Mouse (Mus musculus): ENCODE results near the gene Kdm5a. TPM values are rescaled to one million over a fixed set of nuclear protein-coding genes. Genes with fewer than 3 reads are reported as not detected.
A peak's percentile ranks its signal among the peaks of the same experiment; 100 is the strongest.

The Kdm5a gene
- total and polyA plus RNA-seq, 3 experiments = 20.8 to 35.8 (median 29.3) TPM

DNA sequence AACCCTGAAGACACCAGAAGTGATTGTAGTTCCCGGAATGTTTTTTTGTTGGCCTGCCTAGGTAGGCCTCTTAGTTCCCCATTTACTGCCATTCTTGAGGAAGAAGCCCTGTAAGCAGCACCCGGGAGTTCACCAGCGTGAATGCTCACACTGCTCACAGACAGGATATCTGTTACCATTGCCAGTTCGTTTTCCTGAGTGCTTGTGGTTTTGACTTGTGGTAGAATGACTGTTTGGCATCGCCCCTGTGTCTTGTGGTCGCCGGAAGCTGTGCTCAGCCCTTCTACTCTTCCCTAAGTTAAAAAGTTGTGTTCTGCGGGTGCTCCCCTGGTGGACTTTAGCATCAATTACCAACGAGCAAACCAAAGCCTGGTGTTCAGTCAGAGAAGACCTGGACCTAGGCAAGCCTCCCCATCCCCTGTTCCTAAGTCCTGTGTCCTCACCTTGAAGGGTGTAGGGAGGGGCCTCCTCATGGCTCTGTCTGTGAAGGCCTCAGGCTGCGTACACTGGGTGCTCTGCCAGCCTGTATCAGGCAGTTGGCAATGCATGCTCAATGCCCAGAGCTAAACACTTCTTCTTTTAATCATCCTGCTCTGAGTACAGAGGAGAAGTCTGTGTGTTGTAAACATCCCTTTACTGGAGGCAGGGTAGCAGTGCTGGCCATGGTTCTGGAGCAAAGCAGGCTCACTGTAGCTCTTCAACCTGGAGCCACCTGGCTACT is 102.8 kb downstream of the Kdm5a start (continued):
- 0 out of 2 replicates have a peak, but pooled peaks have one; percentile 38 for TF ChIP-seq TBP (conservative IDR thresholded peaks at IDR 0.05; ENCODE audit: low read depth, low read length)
- peak; percentile 36; the same call in 1 of the 2 replicates for TF ChIP-seq MXI1 (IDR thresholded peaks at IDR 0.05; ENCODE audit: low read depth, low read length)

DNA sequence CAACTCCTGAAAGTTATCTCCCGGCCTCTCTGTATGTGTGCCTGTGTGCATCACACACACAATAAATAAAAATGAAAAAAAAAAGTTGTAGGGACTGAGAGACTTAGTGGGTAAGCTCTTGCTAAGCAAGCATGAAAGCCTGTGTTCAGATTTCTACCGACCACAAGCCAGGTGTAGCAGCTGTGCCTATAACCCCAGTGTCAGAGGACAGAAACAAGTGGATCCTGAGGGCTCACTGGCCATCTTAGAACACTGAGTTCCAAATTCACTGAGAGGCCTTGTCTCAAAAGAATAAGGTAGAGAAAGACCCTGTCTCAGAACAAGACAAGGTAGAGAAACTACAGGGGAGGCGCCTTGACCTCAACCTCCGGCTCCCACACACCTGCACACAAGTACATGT is 104.3 kb downstream of the Kdm5a start:
- dilution Hi-C loops (cut with MboI; ENCODE audit: extremely low pct_ligation_motif_present, extremely low pct_unique_long_range_greater_than_20kb, low sequenced_read_pairs) = no loop called here
- no peak for DNase-seq (ENCODE audit: extremely low read depth)
- peaks cover 36 to 82% of the 10 kb centered on the region in 2 experiments for H3K4me1 ChIP-seq (ENCODE audit: control insufficient read depth in 1 of 2, insufficient read depth in 2 of 2)

DNA sequence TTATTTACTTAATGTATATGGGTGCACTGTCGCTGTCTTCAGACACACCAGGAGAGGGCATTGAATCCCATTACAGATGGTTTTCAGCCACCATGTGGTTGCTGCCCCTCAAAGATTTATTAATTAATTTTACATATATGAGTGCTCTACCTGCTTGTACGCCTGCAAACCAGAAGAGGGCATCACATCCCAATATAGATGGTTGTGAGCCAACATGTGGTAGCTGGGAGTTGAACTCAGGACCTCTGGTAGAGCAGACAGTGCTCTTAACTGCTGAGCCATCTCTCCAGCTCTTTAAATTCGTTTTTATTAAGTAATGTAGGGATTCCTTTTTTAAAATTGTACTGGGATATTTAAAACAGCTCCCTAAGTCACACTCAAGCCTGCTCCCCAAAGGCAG is 105.3 kb downstream of the Kdm5a start:
- Histone ChIP-seq H3K9me3 (replicated peaks; ENCODE audit: low read length) (no peaks in the 10 kb centered on the region), H3K9ac (ENCODE audit: insufficient read depth, low read depth) (peak overlapping the region; percentile 48; the same call in 1 of the 2 replicates), H3K4me3 (replicated peaks in 1 of 3; ENCODE audit: low read depth in 2 of 3, low read length in 2 of 3, poor library complexity in 1 of 3) (no peak overlapping the region), H3K27ac (ENCODE audit: insufficient read depth, low read depth) (peak overlapping the region; percentile 100), H3K4me2 (ENCODE audit: insufficient read depth, low read depth, poor library complexity, severe bottlenecking) (peak overlapping the region; percentile 76; the same call in 1 of the 2 replicates), H3K36me3 (replicated peaks in 1 of 2; ENCODE audit: control insufficient read depth in 1 of 2, insufficient read depth in 1 of 2, low read length in 1 of 2) (peaks cover 12 to 18% of the 10 kb centered on the region in 2 experiments), H3K27me3 (replicated peaks) (no peaks in the 10 kb centered on the region), H3K79me2 (replicated peaks; ENCODE audit: control insufficient read depth, extremely low read depth, insufficient read depth, poor library complexity, severe bottlenecking) (peaks cover 55% of the 10 kb centered on the region), H3K4me1 (ENCODE audit: control insufficient read depth in 1 of 2, insufficient read depth in 2 of 2) (peaks cover 41 to 87% of the 10 kb centered on the region in 2 experiments)
- in situ Hi-C loops (cut with MboI; ENCODE audit: low pct_ligation_motif_present, low pct_unique_long_range_greater_than_20kb, low sequenced_read_pairs) = no loop called here
- peak; percentile 71 for DNase-seq (ENCODE audit: extremely low read depth)
- dilution Hi-C loops (cut with MboI; ENCODE audit: extremely low pct_ligation_motif_present, extremely low pct_unique_long_range_greater_than_20kb, low sequenced_read_pairs) = no loop called here
- TF ChIP-seq CTCF (conservative IDR thresholded peaks at IDR 0.05 in 1 of 2, IDR thresholded peaks at IDR 0.05 in 1 of 2; ENCODE audit: low read depth in 2 of 2, low read length in 2 of 2) = peak in 1 of 2 experiments; percentile 55; a peak in 2 of 4 replicates
- no peak for TF ChIP-seq JUN (IDR thresholded peaks at IDR 0.05; ENCODE audit: insufficient read depth, low read depth, low read length)
- TF ChIP-seq SMC3 (IDR thresholded peaks at IDR 0.05; ENCODE audit: low read depth, low read length) = peak; percentile 37
- no peak for TF ChIP-seq MAFK (IDR thresholded peaks at IDR 0.05; ENCODE audit: insufficient replicate concordance, low read length)
- TF ChIP-seq MYC (IDR thresholded peaks at IDR 0.05; ENCODE audit: low read depth, low read length) = peak; percentile 67
- TF ChIP-seq RAD21 (IDR thresholded peaks at IDR 0.05; ENCODE audit: low read depth, low read length) = peak; percentile 42
- TF ChIP-seq USF2 (conservative IDR thresholded peaks at IDR 0.05; ENCODE audit: low read depth, low read length) = no peak

More for the DNA sequence above, 104.3 kb downstream of the Kdm5a start:
- H3K36me3 ChIP-seq (replicated peaks in 1 of 2; ENCODE audit: control insufficient read depth in 1 of 2, insufficient read depth in 1 of 2, low read length in 1 of 2) = peaks cover 2 to 8% of the 10 kb centered on the region in 2 experiments
- 0 out of 2 replicates have a peak overlapping the region, but pooled peaks have one; percentile 5 for H3K4me2 ChIP-seq (ENCODE audit: insufficient read depth, low read depth, poor library complexity, severe bottlenecking)
- H3K79me2 ChIP-seq (replicated peaks; ENCODE audit: control insufficient read depth, extremely low read depth, insufficient read depth, poor library complexity, severe bottlenecking) = peaks cover 65% of the 10 kb centered on the region
- in situ Hi-C loops (cut with MboI; ENCODE audit: low pct_ligation_motif_present, low pct_unique_long_range_greater_than_20kb, low sequenced_read_pairs) = no loop called here
- no peak overlapping the region for H3K4me3 ChIP-seq (replicated peaks in 1 of 3; ENCODE audit: low read depth in 2 of 3, low read length in 2 of 3, poor library complexity in 1 of 3)
- no peaks in the 10 kb centered on the region for H3K9me3 ChIP-seq (replicated peaks; ENCODE audit: low read length)
- 0 out of 2 replicates have a peak overlapping the region, but pooled peaks have one; percentile 20 for H3K27ac ChIP-seq (ENCODE audit: insufficient read depth, low read depth)
- peak overlapping the region; percentile 23; the same call in 1 of the 2 replicates for H3K9ac ChIP-seq (ENCODE audit: insufficient read depth, low read depth)
- TF ChIP-seq PAX5 (IDR thresholded peaks at IDR 0.05; ENCODE audit: low read length) (no peak), MXI1 (IDR thresholded peaks at IDR 0.05; ENCODE audit: low read depth, low read length) (no peak), JUND (conservative IDR thresholded peaks at IDR 0.05; ENCODE audit: low read depth, low read length) (no peak), USF1 (IDR thresholded peaks at IDR 0.05; ENCODE audit: low read depth, low read length) (no peak), ZKSCAN1 (IDR thresholded peaks at IDR 0.05; ENCODE audit: borderline replicate concordance, low read depth, low read length) (no peak), MAFK (IDR thresholded peaks at IDR 0.05; ENCODE audit: insufficient replicate concordance, low read length) (no peak), NELFE (IDR thresholded peaks at IDR 0.05; ENCODE audit: low read depth, low read length) (no peak), SMC3 (IDR thresholded peaks at IDR 0.05; ENCODE audit: low read depth, low read length) (no peak), IRF4 (IDR thresholded peaks at IDR 0.05; ENCODE audit: low read depth, low read length) (no peak), POLR2A (IDR thresholded peaks at IDR 0.05; ENCODE audit: low read depth, low read length) (no peak)
- H3K27me3 ChIP-seq (replicated peaks) = no peaks in the 10 kb centered on the region
